Mouse (Mus musculus) right cerebral cortex, adult 2 months (tissue): ENCODE data around the gene Sf3a1.
"Not testable (repeated sequence)": the region's sequence is repeated elsewhere in the genome, so short reads cannot be mapped to it uniquely, and the experiment has no call there.

Experiments
- DNase-seq, 2 experiments: peaks; one replicate each; pipeline ENCODE4 v3.0.0; 2021 to 2022; ENCODE audit warnings: low spot score in 2 of 2

Gene Sf3a1

GRCm38 (mm10) chr11:4159808-4160708 is at the start of gene Sf3a1, which contains the start of gene Ccdc157:
Sf3a1 (plus strand) TSS chr11:4160350.
Ccdc157 (minus strand) TSS chr11:4160293.
- peak; percentile 94 to 96 for DNase-seq

- no peak for DNase-seq
Observed at GRCm38 (mm10) chr11:4112033-4112432, 48.1 kb upstream of the Sf3a1 start.

- DNase-seq = no peak
Observed at GRCm38 (mm10) chr11:4112861-4113260, 47.3 kb upstream of the Sf3a1 start.

- DNase-seq = no peak
Observed at GRCm38 (mm10) chr11:4113496-4113895, 46.7 kb upstream of the Sf3a1 start.

GRCm38 (mm10) chr11:4113970-4114369 is 46.2 kb upstream of the Sf3a1 start:
- no peak for DNase-seq

GRCm38 (mm10) chr11:4114541-4114940 is 45.6 kb upstream of the Sf3a1 start:
- DNase-seq = not testable (repeated sequence)

- peak in 1 of 2 experiments; percentile 46 for DNase-seq
Observed at GRCm38 (mm10) chr11:4115407-4115806, 44.7 kb upstream of the Sf3a1 start.

GRCm38 (mm10) chr11:4116458-4117141 is 43.5 kb upstream of the Sf3a1 start:
- peak in 1 of 2 experiments; percentile 77 for DNase-seq

- DNase-seq = peak in 1 of 2 experiments; percentile 43
Observed at GRCm38 (mm10) chr11:4117372-4118071, 42.6 kb upstream of the Sf3a1 start.

GRCm38 (mm10) chr11:4118081-4118921 is 41.8 kb upstream of the Sf3a1 start:
- peak; percentile 82 to 86 for DNase-seq

GRCm38 (mm10) chr11:4119635-4120034 is 40.5 kb upstream of the Sf3a1 start:
- no peak for DNase-seq

- no peak for DNase-seq
Observed at GRCm38 (mm10) chr11:4121691-4122090, 38.5 kb upstream of the Sf3a1 start.

- no peak for DNase-seq
Observed at GRCm38 (mm10) chr11:4122226-4122625, 37.9 kb upstream of the Sf3a1 start.

GRCm38 (mm10) chr11:4122742-4123579 is 37.2 kb upstream of the Sf3a1 start, which contains the start of gene Sec14l2:
Sec14l2 (minus strand) TSS chr11:4123415.
- no peak for DNase-seq

GRCm38 (mm10) chr11:4123922-4124321 is 36.2 kb upstream of the Sf3a1 start:
- peak; percentile 34 to 54 for DNase-seq

GRCm38 (mm10) chr11:4127059-4127458 is 33.1 kb upstream of the Sf3a1 start:
- DNase-seq = no peak

GRCm38 (mm10) chr11:4128461-4128860 is 31.7 kb upstream of the Sf3a1 start:
- not testable (repeated sequence) for DNase-seq

GRCm38 (mm10) chr11:4133450-4133849 is 26.7 kb upstream of the Sf3a1 start:
- no peak for DNase-seq

- DNase-seq = no peak
Observed at GRCm38 (mm10) chr11:4134400-4134799, 25.8 kb upstream of the Sf3a1 start.
